Mouse (Mus musculus) kidney, postnatal 36 days (tissue): ENCODE data around the gene Pip5k1c.

Experiments
- DNase-seq, 2 experiments: peaks; one replicate each; pipeline ENCODE4 v3.0.0; 2021 to 2022; ENCODE audit warnings: mixed read lengths in 2 of 2

The Pip5k1c gene

GRCm38 (mm10) chr10:81351678-81352291, 59.0 kb downstream of the Pip5k1c start:
- DNase-seq: no peak

- DNase-seq: no peak
These were observed 62.1 kb downstream of the Pip5k1c start for GRCm38 (mm10) chr10:81354738-81355477.

- no peak for DNase-seq
These were observed 62.8 kb downstream of the Pip5k1c start for GRCm38 (mm10) chr10:81355533-81355932.

GRCm38 (mm10) chr10:81356352-81356990, 63.7 kb downstream of the Pip5k1c start:
- DNase-seq: peak; percentile 60 to 62

GRCm38 (mm10) chr10:81356991-81357844, 64.5 kb downstream of the Pip5k1c start, which contains the start of gene Mfsd12:
Mfsd12 (plus strand) TSS chr10:81357491.
- peak; percentile 94 to 96 for DNase-seq

GRCm38 (mm10) chr10:81358209-81358608, 65.4 kb downstream of the Pip5k1c start:
- no peak for DNase-seq

- DNase-seq: peak; percentile 53 to 75
These were observed 66.1 kb downstream of the Pip5k1c start for GRCm38 (mm10) chr10:81358841-81359240.

GRCm38 (mm10) chr10:81360721-81361120, 68.0 kb downstream of the Pip5k1c start:
- no peak for DNase-seq

GRCm38 (mm10) chr10:81362336-81362949, 69.7 kb downstream of the Pip5k1c start:
- DNase-seq: no peak

GRCm38 (mm10) chr10:81363436-81364346, 70.9 kb downstream of the Pip5k1c start:
- DNase-seq: peak in 1 of 2 experiments; percentile 78

- peak in 1 of 2 experiments; percentile 37 for DNase-seq
These were observed 71.9 kb downstream of the Pip5k1c start for GRCm38 (mm10) chr10:81364666-81365065.

GRCm38 (mm10) chr10:81365073-81365472, 72.3 kb downstream of the Pip5k1c start:
- no peak for DNase-seq

- no peak for DNase-seq
These were observed 73.1 kb downstream of the Pip5k1c start, which contains the start of gene 4930404N11Rik for GRCm38 (mm10) chr10:81365672-81366476. 4930404N11Rik (minus strand) TSS chr10:81365816.

GRCm38 (mm10) chr10:81366477-81367206, 73.9 kb downstream of the Pip5k1c start:
- peak; percentile 46 to 49 for DNase-seq

GRCm38 (mm10) chr10:81367207-81367495, 74.4 kb downstream of the Pip5k1c start:
- no peak for DNase-seq
